Mouse (Mus musculus) liver, adult 2 months (tissue): ENCODE results near the gene Pilrb2.

Source experiments
- CTCF ChIP-seq: fragments of 200-500 bp; IDR thresholded peaks from 2 replicates; pipeline ENCODE4 v1.5.1; 2011; ENCODE audit warnings: low read depth, low read length, control low read depth
- POLR2A ChIP-seq: fragments of 200-500 bp; IDR thresholded peaks from 2 replicates; pipeline ENCODE4 v1.6.1; 2011; ENCODE audit warnings: low read length, control low read depth; ENCODE audit not compliant: insufficient read depth; ENCODE audit errors: extremely low read depth

- TF ChIP-seq CTCF (no peak), POLR2A (no peak)
Measured at GRCm38 (mm10) chr5:137823455-137824045, 48.1 kb downstream of the Pilrb2 start.
